Mouse (Mus musculus): Measurements from ENCODE around the gene Smg9.

- TF ChIP-seq CTCF (IDR thresholded peaks at IDR 0.05; ENCODE audit: extremely low read depth, insufficient read depth, insufficient read length, insufficient replicate concordance) (no peak), POLR2A (IDR thresholded peaks at IDR 0.05; ENCODE audit: low read depth, low read length) (no peak)
Measured at GRCm38 (mm10) chr7:24466835-24467234, 67.4 kb downstream of the Smg9 start.

Measured in spleen, adult 2 months (tissue).